Mouse (Mus musculus): ENCODE data around the gene Oasl1. TPM values are rescaled to one million over a fixed set of nuclear protein-coding genes. Genes with fewer than 3 reads are reported as not detected.

Oasl1 gene
- total RNA-seq, 4 experiments from 2014 or later, result not detected

GRCm38 (mm10) chr5:114968651-114969050, 45.6 kb downstream of the Oasl1 start:
- no peak for DNase-seq (ENCODE audit: low spot score in 2 of 2)

GRCm38 (mm10) chr5:114969064-114969463, 46.0 kb downstream of the Oasl1 start:
- no peak for DNase-seq (ENCODE audit: low spot score in 2 of 2)

GRCm38 (mm10) chr5:114969609-114970215, 46.7 kb downstream of the Oasl1 start:
- no peak for DNase-seq (ENCODE audit: low spot score in 2 of 2)

GRCm38 (mm10) chr5:114970824-114971227, 47.8 kb downstream of the Oasl1 start, which contains the start of gene Hnf1a:
Gene Hnf1a (minus strand): TSS chr5:114971094.
- no peak for DNase-seq (ENCODE audit: low spot score in 2 of 2)

GRCm38 (mm10) chr5:114972201-114972600, 49.2 kb downstream of the Oasl1 start:
- no peak for DNase-seq (ENCODE audit: low spot score in 2 of 2)

- no peak for DNase-seq (ENCODE audit: low spot score in 2 of 2)
These were observed 50.1 kb downstream of the Oasl1 start for GRCm38 (mm10) chr5:114973131-114973530.

- DNase-seq (ENCODE audit: low spot score in 2 of 2), result no peak
These were observed 53.9 kb downstream of the Oasl1 start for GRCm38 (mm10) chr5:114976935-114977334.

- DNase-seq (ENCODE audit: low spot score in 2 of 2), result no peak
These were observed 55.4 kb downstream of the Oasl1 start for GRCm38 (mm10) chr5:114978473-114978872.

- DNase-seq (ENCODE audit: low spot score in 2 of 2), result no peak
These were observed 55.8 kb downstream of the Oasl1 start for GRCm38 (mm10) chr5:114978888-114979249.

GRCm38 (mm10) chr5:114979250-114980121, 56.4 kb downstream of the Oasl1 start:
- DNase-seq (ENCODE audit: low spot score in 2 of 2), result peak; percentile 21 to 44

GRCm38 (mm10) chr5:114980122-114980748, 57.2 kb downstream of the Oasl1 start:
- no peak for DNase-seq (ENCODE audit: low spot score in 2 of 2)

GRCm38 (mm10) chr5:114982001-114982400, 59.0 kb downstream of the Oasl1 start:
- DNase-seq (ENCODE audit: low spot score in 2 of 2), result no peak

- no peak for DNase-seq (ENCODE audit: low spot score in 2 of 2)
These were observed 62.0 kb downstream of the Oasl1 start for GRCm38 (mm10) chr5:114985074-114985473.

Other genes with a start within 250 kb of the Oasl1 start
- gene Gltp, start 232.3 kb upstream of the Oasl1 start, total RNA-seq (2022), result 1 to 10 TPM; 4.9 to 8.5 (median 6.7) TPM
- gene Tchp, start 215.5 kb upstream of the Oasl1 start, total RNA-seq (2022), result 1 to 10 TPM; 3.1 to 3.9 (median 3.4) TPM
- gene Ankrd13a, start 148.6 kb upstream of the Oasl1 start, total RNA-seq (2022), result 10 to 100 TPM; 12.8 to 15.7 (median 14.4) TPM
- gene Git2, start 147.7 kb upstream of the Oasl1 start, total RNA-seq (2022), result 10 to 100 TPM; 12.7 to 19.4 (median 16.6) TPM
- gene 1500011B03Rik, start 99.8 kb upstream of the Oasl1 start, total RNA-seq (2022), result 1 to 10 TPM; 2.1 to 6.2 (median 3.1) TPM
- not detected for gene 4930519G04Rik, start 69.6 kb upstream of the Oasl1 start, total RNA-seq (2022)
- not detected for gene Gm9936, start 64.6 kb upstream of the Oasl1 start, total RNA-seq (2022)
- gene Oasl2, start 26.3 kb upstream of the Oasl1 start, total RNA-seq (2022), result 1 to 10 TPM in 2 of 4 experiments, under 1 TPM in 2; 0.19 to 1.6 (median 0.86) TPM
- gene 2210016L21Rik, start 18.9 kb downstream of the Oasl1 start, total RNA-seq (2022), result 10 to 100 TPM; 16.9 to 29.0 (median 26.0) TPM
- gene Hnf1a, start 47.9 kb downstream of the Oasl1 start, total RNA-seq (2022), result not detected
- 10 to 100 TPM; 18.2 to 20.9 (median 20.0) TPM for gene Sppl3, start 87.9 kb downstream of the Oasl1 start, total RNA-seq (2022)
- not detected for gene Gm10401, start 175.1 kb downstream of the Oasl1 start, total RNA-seq (2022)
- 10 to 100 TPM; 66.4 to 76.7 (median 72.5) TPM for gene Acads, start 196.1 kb downstream of the Oasl1 start, total RNA-seq (2022)
- 10 to 100 TPM in 2 of 4 experiments, 1 to 10 TPM in 2; 8.6 to 11.7 (median 9.8) TPM for gene Unc119b, start 211.7 kb downstream of the Oasl1 start, total RNA-seq (2022)
- gene Mlec, start 234.9 kb downstream of the Oasl1 start, total RNA-seq (2022), result 100 to 1,000 TPM; 140 to 220 (median 197) TPM